Mouse (Mus musculus) lung, embryonic 16.5 days (tissue): Measurements from ENCODE around the gene Sestd1. TPM values are rescaled to one million over a fixed set of nuclear protein-coding genes. Genes with fewer than 3 reads are reported as not detected.

Source experiments
- ATAC-seq: fragments of 200-750 bp; cut with Nextera tagmentation; 2 replicates; pipeline ENCODE4 v1.8.0; 2017; ENCODE audit warnings: low read depth, mild to moderate bottlenecking, moderate library complexity
- H3K27ac ChIP-seq: fragments of 300-500 bp; sonication (generic); 2 replicates; pipeline ENCODE4 v1.5.1; 2014; ENCODE audit warnings: mild to moderate bottlenecking, control low read depth, low read length
- H3K27me3 ChIP-seq: fragments of 300-500 bp; sonication (generic); 2 replicates; pipeline ENCODE4 v1.6.1; 2014; ENCODE audit warnings: low read depth, low read length, mixed read lengths; ENCODE audit not compliant: control insufficient read depth, insufficient read depth
- H3K36me3 ChIP-seq: fragments of 300-500 bp; sonication (generic); 2 replicates; pipeline ENCODE4 v1.6.1; 2014; ENCODE audit warnings: low read length; ENCODE audit not compliant: control insufficient read depth, insufficient read depth
- H3K4me1 ChIP-seq: fragments of 300-500 bp; sonication (generic); replicated peaks from 2 replicates; pipeline ENCODE4 v1.6.1; 2014; ENCODE audit warnings: low read length, mixed read lengths; ENCODE audit not compliant: control insufficient read depth, insufficient read depth
- H3K4me2 ChIP-seq: fragments of 300-500 bp; sonication (generic); 2 replicates; pipeline ENCODE4 v1.6.1; 2014; ENCODE audit warnings: low read depth, low read length, control low read depth
- H3K4me3 ChIP-seq: fragments of 300-500 bp; sonication (generic); 2 replicates; pipeline ENCODE4 v1.5.1; 2014; ENCODE audit warnings: mild to moderate bottlenecking, low read length, control low read depth
- H3K9ac ChIP-seq: fragments of 300-500 bp; sonication (generic); 2 replicates; pipeline ENCODE4 v1.6.1; 2014; ENCODE audit warnings: low read length, control low read depth
- H3K9me3 ChIP-seq: fragments of 300-500 bp; sonication (generic); 2 replicates; pipeline ENCODE4 v1.6.1; 2016; ENCODE audit warnings: low read length; ENCODE audit not compliant: control insufficient read depth
- WGBS: fragments of 180-500 bp; shearing (Covaris S2); extraction: QIAGEN DNeasy Blood & Tissue Kit; methylation state at CpG from one replicate; pipeline ENCODE4 v1.1.7; 2014; 5-methylcytosine and 5-hydroxymethylcytosine counted together
- polyA plus RNA-seq: library from polyadenylated mRNA; unstranded; fragments of >200 nt; fragmentation: Nextera tagmentation; extraction: Ambion mirVana; gene quantifications from 2 replicates; pipeline ENCODE4 v1.2.1, GENCODE M21; 2015

Gene Sestd1
- polyA plus RNA-seq, 1 experiment from 2014 or later: 14.8 TPM

DNA sequence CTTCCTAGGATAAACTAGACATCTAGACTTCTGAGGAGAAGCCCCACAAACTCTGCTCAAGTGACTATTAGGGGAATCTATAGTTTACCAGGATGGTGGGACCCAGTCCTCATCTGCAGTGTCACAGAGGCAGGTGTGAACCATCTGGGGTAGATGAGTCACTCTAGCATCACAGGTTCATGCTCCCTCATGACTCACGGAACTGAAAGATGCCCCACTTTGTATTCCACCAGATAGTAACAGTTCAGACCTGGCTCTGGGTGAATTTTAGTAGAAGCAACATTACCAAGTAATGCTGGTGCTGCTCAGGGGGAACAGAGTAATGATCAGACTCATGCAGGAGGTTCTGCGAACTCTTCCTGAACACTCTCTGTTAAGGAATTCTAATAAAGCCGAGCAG, 73.4 kb downstream of the Sestd1 start:
- WGBS: 89% methylated on average over 3 of the region's 3 CpGs
- H3K27ac ChIP-seq: no peak overlapping the region

GRCm38 (mm10) chr2:77203916-77204315, 76.5 kb downstream of the Sestd1 start:
- Histone ChIP-seq H3K4me1 (no peaks in the 10 kb centered on the region), H3K27ac (no peak overlapping the region), H3K27me3 (no peaks in the 10 kb centered on the region), H3K9ac (no peak overlapping the region), H3K4me3 (no peak overlapping the region), H3K4me2 (no peak overlapping the region), H3K36me3 (peaks cover 4% of the 10 kb centered on the region; the same call in 1 of the 2 replicates), H3K9me3 (no peaks in the 10 kb centered on the region)
- 35% methylated on average over 2 of the region's 2 CpGs for WGBS
- no peak for ATAC-seq

More for the DNA sequence above, 73.4 kb downstream of the Sestd1 start:
- Histone ChIP-seq H3K27me3 (no peaks in the 10 kb centered on the region), H3K4me2 (no peak overlapping the region), H3K9ac (no peak overlapping the region), H3K36me3 (peaks cover 4% of the 10 kb centered on the region; the same call in 1 of the 2 replicates), H3K9me3 (no peaks in the 10 kb centered on the region), H3K4me3 (no peak overlapping the region), H3K4me1 (no peaks in the 10 kb centered on the region)
- no peak for ATAC-seq

- Histone ChIP-seq H3K9me3 (no peaks in the 10 kb centered on the region), H3K9ac (no peak overlapping the region), H3K4me2 (no peak overlapping the region), H3K4me1 (no peaks in the 10 kb centered on the region), H3K27me3 (no peaks in the 10 kb centered on the region), H3K36me3 (peaks cover 4% of the 10 kb centered on the region; the same call in 1 of the 2 replicates), H3K4me3 (no peak overlapping the region), H3K27ac (no peak overlapping the region)
- 83% methylated on average over 1 of the region's 1 CpGs for WGBS
- no peak for ATAC-seq
Observed at GRCm38 (mm10) chr2:77201900-77202299, 78.5 kb downstream of the Sestd1 start.

DNA sequence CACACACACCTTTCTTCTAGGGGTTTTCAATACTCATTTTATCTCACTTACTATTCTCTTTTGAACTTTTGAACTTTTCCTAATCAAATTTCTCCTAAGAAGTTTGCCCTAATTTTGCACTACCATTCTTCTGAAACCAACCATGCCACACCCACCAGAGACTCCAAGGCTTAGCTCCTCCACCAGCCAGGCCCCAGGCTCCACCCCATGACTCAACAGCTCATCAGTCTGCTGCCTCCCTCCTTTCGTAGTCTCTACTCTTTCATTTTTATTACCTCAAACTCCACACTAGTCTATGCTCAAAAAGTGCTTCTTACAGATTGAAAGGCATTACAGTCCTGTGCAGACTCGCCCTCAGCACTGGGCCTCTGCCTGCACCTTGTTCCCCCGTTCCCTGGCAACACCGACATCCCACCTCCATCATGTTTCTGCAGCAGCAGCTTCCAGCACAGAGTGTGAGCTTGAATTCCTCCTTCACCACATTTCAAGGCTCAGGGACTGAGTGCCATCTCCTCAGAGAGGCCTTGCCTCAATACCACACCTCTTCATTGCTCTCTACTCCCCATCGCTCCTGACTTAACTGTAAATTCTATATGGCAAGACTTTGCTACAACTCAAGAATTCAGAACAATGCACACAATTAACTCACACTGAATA, 79.3 kb downstream of the Sestd1 start:
- WGBS: 74% methylated on average over 5 of the region's 5 CpGs
- Histone ChIP-seq H3K4me2 (no peak overlapping the region), H3K9me3 (no peaks in the 10 kb centered on the region), H3K4me3 (no peak overlapping the region), H3K9ac (no peak overlapping the region), H3K36me3 (peaks cover 4% of the 10 kb centered on the region; the same call in 1 of the 2 replicates), H3K4me1 (no peaks in the 10 kb centered on the region), H3K27ac (no peak overlapping the region), H3K27me3 (no peaks in the 10 kb centered on the region)
- no peak for ATAC-seq

DNA sequence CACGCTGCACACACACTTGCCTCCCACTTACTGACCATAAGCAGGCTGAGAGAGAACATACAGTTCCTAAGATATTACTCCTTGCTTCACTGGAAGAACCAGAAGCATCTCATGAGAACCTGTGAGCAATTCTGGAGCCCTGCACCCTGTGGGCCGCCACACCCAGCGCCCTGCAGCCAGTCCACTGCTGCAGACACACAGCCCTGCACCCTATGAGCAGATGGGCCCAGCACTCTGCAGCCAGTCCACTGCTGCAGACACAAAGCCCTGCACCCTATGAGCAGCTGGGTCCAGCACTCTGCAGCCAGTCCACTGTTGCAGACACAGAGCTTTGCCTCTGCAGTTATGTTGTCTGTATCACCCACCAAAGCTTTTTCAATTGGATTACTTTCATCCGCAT, 80.0 kb downstream of the Sestd1 start:
- H3K27ac ChIP-seq: no peak overlapping the region
- H3K4me3 ChIP-seq: no peak overlapping the region
- no peak overlapping the region for H3K4me2 ChIP-seq
- WGBS: 86% methylated on average over 4 of the region's 4 CpGs
- H3K9me3 ChIP-seq: no peaks in the 10 kb centered on the region
- H3K4me1 ChIP-seq: no peaks in the 10 kb centered on the region
- H3K36me3 ChIP-seq: peaks cover 2% of the 10 kb centered on the region; the same call in 1 of the 2 replicates
- no peaks in the 10 kb centered on the region for H3K27me3 ChIP-seq
- ATAC-seq: no peak
- no peak overlapping the region for H3K9ac ChIP-seq

DNA sequence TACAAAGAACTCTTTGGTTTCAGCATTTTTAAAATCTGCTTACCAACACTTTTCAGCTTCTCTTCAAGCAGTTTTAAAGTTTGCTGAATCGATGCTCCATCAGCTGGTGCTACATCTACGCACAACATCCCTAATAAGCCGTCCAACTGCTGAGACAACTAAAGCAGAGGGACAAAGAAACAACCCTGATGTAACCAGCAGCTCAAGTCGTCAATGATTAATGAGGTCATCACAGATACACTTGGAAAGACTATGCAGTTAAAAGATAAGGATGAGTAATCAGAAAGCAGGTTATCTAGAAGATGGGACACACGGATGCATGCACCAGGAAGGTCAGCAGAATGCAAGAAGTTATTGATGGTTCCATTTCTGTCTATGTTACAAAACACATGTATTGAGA, 82.1 kb downstream of the Sestd1 start:
- H3K27ac ChIP-seq: no peak overlapping the region
- no peak overlapping the region for H3K4me3 ChIP-seq
- H3K4me2 ChIP-seq: no peak overlapping the region
- no peaks in the 10 kb centered on the region for H3K4me1 ChIP-seq
- H3K36me3 ChIP-seq: peaks cover 2% of the 10 kb centered on the region; the same call in 1 of the 2 replicates
- 56% methylated on average over 5 of the region's 5 CpGs for WGBS
- ATAC-seq: no peak
- no peaks in the 10 kb centered on the region for H3K27me3 ChIP-seq
- H3K9ac ChIP-seq: no peak overlapping the region
- H3K9me3 ChIP-seq: no peaks in the 10 kb centered on the region

- no peak overlapping the region for H3K4me3 ChIP-seq
- no peak overlapping the region for H3K27ac ChIP-seq
- no peak overlapping the region for H3K4me2 ChIP-seq
- H3K9ac ChIP-seq: no peak overlapping the region
- H3K9me3 ChIP-seq: no peaks in the 10 kb centered on the region
- WGBS: 75% methylated on average over 4 of the region's 4 CpGs
- peaks cover 2% of the 10 kb centered on the region; the same call in 1 of the 2 replicates for H3K36me3 ChIP-seq
- H3K4me1 ChIP-seq: no peaks in the 10 kb centered on the region
- H3K27me3 ChIP-seq: no peaks in the 10 kb centered on the region
- no peak for ATAC-seq
Observed at GRCm38 (mm10) chr2:77196819-77197218, 83.6 kb downstream of the Sestd1 start.

GRCm38 (mm10) chr2:77195056-77195455, 85.3 kb downstream of the Sestd1 start:
- Histone ChIP-seq H3K36me3 (peaks cover 14% of the 10 kb centered on the region), H3K9me3 (no peaks in the 10 kb centered on the region), H3K4me3 (no peak overlapping the region), H3K27me3 (no peaks in the 10 kb centered on the region), H3K4me2 (no peak overlapping the region), H3K4me1 (no peaks in the 10 kb centered on the region), H3K27ac (no peak overlapping the region), H3K9ac (no peak overlapping the region)
- WGBS: 81% methylated on average over 5 of the region's 5 CpGs
- no peak for ATAC-seq

- Histone ChIP-seq H3K27me3 (no peaks in the 10 kb centered on the region), H3K4me3 (no peak overlapping the region), H3K9me3 (no peaks in the 10 kb centered on the region), H3K9ac (no peak overlapping the region), H3K4me2 (no peak overlapping the region), H3K36me3 (peaks cover 14% of the 10 kb centered on the region), H3K27ac (no peak overlapping the region), H3K4me1 (no peaks in the 10 kb centered on the region)
- no peak for ATAC-seq
- WGBS: 93% methylated on average over 3 of the region's 3 CpGs
Observed at GRCm38 (mm10) chr2:77191811-77192210, 88.6 kb downstream of the Sestd1 start.
